Mouse (Mus musculus) neutrophil, adult 5-6 weeks (primary cell): Measurements from ENCODE around the gene Nupr1l. TPM values are rescaled to one million over a fixed set of nuclear protein-coding genes. Genes with fewer than 3 reads are reported as not detected.
"Not testable (repeated sequence)": the region's sequence is repeated elsewhere in the genome, so short reads cannot be mapped to it uniquely, and the experiment has no call there.

Source experiments
- ATAC-seq: fragments of 151-379, 151-347 bp; 2 replicates; pipeline ENCODE4 v1.8.0; 2017; ENCODE audit warnings: mild to moderate bottlenecking, moderate TSS enrichment; ENCODE audit not compliant: insufficient number of reproducible peaks, poor library complexity, low FRiP score, severe bottlenecking; ENCODE audit errors: extremely low read depth
- total RNA-seq: library from RNA; stranded (forward); fragments of 200-1000 nt; gene quantifications from 2 replicates; pipeline ENCODE4 v1.2.3, GENCODE M21; 2017

The Nupr1l gene
- total RNA-seq: 10.5 and 13.3 TPM in 2 replicates

DNA sequence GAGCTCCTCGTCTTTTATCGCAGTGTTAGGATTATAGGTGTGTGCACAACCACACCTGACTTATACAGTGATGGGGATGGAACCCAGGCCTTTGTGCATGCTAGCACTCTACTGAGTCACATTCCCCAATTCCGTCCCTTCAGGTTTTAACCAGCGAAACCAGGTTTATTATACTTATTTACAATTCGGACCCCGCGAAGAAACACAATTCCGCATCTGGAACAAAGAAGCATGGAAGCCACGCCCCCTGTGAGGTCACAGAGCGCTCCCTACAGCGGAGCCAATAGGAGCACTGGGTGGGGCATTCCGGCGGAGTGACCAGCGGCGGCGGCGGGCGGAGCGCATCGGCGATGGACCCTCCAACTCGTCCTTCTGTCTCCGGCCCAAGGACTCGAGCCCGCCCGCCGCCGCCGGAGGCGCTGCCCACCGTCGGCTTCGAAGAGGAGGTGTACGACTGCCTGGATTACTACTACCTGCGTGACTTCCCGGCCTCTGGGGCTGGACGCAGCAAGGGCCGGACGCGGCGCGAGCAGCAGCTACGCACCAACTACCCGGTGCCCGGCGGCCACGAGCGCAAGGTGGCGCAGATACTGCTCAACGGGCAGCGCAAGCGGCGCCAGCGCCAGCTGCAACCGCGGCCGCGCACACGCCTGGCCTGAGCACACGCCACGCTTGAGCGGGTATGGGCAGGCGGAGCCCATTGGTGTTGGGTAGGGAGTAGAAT lies at the start of gene Nupr1l:
Nupr1l (plus strand) TSS at position 299 of the 724 bp plus-strand sequence.
- peak; percentile 89 for ATAC-seq

GRCm38 (mm10) chr5:129862325-129862724 lies 46.0 kb upstream of the Nupr1l start:
- ATAC-seq: no peak

DNA sequence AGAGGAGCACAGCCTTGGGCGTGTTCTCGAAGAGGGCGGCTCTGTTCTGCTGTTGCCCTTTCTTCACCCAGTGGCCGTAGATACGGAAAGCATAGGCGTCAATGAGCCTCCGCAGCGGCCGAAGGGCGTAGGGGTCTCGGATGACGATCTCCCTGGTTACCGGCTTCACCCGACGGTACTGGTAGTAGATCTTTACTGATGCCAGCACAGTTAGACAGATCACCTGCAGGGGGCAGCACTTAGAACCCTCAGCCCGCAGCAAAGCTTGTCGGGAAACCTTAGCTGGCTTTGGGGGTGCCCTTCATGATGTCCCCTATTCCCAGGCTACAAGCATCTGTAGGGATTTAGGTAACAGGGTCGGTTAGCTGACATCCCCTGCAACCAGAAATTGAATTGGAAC lies 43.9 kb upstream of the Nupr1l start:
- no peak for ATAC-seq

DNA sequence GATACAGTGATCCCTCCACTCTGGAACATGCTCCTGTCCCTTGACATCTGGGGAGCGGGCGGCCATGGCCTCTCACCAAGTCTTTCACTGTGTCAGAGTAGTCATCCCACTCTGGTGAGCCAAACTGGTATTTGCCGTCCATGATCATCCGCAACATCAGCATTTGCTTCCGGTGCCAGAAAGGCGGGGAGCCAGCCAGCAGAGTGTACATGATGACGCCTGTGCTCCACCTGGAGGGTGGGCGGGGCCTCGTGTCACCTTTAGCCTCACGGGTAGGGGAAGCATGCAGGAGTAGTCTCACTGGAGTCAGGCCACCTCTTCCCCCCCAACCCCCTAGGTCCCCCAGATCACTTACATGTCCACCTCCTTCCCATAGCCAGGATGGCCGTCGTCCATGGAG lies 42.5 kb upstream of the Nupr1l start:
- ATAC-seq: no peak

DNA sequence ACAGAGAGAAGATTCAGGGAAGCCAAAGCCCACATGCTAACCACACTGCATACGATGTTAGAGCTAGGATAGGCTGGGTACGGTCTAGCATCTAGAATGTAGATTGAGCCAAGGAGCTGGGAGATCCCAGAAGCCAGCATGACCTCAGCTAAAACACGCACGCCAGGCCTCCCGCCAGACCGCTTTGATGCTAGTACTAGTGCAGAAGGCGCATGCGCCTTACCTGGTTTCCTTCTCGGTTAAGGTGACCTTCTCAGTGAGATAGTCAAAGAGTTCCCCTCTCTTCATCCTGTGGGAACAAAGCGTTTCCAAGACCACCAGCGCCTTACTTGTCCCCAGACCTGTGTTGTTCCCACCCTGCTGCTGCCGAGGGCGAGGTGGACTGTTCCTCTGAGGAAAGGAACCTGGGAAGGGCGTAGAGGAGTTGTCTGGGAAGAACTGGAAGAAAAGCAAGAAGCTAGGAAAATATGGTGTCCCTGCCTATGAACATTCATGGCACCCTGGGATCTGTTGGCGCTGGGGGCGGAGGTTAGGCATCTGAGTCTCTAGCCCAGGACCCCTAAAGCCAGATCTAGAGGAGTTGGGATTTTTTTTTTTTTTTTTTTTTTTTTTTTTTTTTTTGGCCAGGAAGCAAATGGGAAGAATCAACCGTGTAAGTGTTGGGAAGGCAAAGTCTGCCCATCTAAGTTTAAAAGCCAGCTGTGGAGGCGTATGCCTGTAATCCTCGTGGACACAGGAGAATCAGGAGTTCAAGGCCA lies 38.9 kb upstream of the Nupr1l start:
- ATAC-seq: no peak

DNA sequence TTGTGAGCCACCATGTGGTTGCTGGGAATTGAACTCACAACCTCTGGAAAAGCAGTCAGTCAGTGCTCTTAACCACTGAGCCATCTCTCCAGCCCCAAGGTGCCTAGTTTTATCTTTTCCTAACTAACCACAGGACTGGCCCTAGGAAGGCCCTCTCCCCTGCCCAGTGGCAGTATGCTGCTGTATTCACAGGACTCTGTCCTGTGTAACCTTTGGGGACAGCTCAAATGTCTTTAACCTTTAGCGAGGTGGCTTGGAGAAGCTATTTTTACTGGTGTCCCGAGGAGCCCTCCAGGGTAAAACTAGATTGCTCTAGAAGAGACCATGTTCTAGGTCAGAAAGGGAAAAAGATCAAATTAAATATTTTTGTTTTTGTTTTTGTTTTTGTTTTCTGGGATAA lies 37.1 kb upstream of the Nupr1l start:
- ATAC-seq: no peak

- ATAC-seq: no peak
Measured at GRCm38 (mm10) chr5:129873942-129874341, 34.4 kb upstream of the Nupr1l start.

DNA sequence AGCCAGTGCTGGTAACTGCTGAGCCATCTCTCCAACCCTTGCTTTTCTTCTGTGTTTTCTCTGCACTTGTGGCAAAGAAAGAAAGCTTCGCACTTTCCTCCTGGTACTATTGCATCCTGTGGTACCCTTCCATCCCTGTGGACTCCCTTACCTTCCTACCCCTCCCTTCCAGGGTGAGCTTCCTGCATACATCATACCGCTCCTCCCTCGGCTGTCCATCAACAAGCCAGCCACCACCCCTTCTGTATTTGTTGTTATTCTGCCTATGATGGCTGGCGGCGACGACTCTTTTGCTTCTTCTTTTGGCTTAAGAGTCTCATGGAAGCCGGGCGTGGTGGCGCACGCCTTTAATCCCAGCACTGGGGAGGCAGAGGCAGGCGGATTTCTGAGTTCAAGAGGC lies 33.2 kb upstream of the Nupr1l start:
- ATAC-seq: no peak

DNA sequence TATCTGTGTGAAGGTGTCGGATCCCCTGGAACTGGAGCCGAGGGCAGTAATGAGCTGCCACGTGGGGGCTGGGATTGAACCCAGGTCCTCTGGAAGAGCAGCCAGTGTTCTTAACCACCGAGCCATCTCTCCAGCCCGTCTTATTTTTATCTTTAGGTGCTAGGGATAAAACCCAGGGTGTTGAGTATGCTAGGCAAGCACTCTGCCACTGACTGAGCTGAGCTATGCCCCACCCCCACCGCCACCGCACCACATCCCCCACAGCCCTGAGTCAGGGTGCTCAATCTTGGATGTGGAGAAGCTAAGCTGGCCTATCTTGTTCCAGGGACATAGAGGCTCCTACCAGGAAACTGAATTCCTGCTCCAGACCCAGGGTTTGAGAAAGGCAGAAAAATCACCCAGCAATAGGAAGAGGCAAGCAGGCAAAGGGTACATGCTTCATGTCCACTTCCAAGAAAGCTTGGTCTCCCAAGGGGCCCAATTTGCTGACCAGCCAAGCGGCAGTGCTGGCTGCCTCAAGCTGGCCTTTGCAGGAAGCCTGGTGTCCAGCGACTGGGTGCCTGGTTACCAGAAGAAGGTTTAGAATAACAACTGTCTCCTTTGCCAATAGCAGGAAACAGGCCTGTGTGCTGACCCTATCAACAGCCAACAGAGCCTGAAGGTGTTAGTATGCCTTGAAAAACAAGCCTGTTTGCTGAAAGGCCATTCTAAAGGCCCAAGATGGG lies 30.4 kb upstream of the Nupr1l start:
- ATAC-seq: no peak

DNA sequence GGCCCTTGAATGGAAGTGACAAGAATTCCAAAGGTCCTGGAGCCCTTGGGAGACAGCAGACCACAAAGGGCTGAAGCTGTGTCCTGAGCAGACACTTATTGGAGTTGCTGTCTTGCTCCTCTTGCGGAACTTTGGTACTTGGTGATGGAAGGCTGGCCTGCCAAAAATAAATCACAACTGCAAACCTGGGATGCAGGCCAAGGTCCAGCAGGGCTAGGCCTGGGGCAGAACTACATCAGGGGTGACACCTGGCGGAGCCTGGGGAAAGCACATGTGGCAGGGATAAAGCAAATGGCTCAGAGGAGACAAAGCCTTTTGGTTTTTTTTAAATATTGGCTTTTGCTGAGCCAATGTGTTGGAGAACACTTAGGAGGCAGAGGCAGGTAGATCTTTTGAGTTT lies 29.4 kb upstream of the Nupr1l start:
- ATAC-seq: no peak

DNA sequence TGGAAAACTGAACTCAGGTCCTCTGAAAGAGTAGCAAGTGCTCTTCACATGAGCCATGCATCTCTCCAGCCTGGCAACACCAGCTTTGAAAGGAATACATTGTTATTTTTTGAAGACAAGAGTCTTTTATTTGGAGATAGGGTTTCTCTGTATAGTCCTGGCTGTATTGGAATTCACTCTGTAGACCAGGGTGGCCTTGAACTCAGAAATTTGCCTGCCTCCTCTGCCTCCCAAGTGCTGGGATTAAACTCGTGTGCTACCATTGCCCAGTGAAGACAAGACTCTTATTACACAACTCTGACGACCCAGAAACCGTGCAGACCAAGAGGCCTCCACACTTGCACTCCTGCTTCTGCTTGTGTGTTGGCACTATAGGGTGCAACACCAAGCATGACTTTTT lies 28.5 kb upstream of the Nupr1l start:
- ATAC-seq: no peak

GRCm38 (mm10) chr5:129886271-129886670 lies 22.1 kb upstream of the Nupr1l start:
- ATAC-seq: no peak

DNA sequence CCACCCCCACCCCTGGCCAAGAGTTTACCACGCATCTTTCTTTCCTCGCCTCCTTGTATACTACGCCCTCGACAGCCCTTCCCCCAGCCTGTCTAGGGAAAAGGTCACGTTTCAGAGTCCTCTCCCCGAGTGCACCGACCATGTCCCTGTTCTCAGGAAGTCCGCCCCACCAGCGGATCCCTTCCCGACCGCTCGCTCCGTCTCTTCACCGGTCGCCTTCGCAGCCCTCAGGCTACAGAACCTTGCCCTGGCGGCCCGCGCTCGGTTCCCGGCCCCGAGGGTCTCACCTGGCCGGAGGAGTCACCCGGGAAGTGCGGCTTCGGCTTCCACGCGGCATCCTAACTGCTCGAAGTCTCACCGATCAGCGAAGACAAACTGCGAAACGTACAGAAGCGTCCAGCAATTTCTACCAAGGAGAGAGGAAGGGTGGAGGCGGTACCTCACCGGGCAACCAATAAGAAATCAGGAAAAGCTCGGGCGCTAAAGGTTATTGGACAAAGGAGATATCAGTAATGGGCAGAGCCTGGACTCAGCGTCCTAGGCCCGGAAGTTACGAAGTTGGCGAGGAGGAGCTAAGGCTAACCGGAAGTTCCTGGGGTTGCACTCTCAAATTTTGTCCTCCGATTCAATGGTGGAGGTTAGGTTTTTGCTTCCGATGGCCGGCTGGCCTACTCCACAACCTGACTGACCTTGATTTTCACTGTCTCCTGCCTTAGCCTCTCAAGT lies 21.3 kb upstream of the Nupr1l start, which contains the start of gene Chchd2:
Chchd2 (minus strand) TSS at position 560 of the 726 bp plus-strand sequence.
- ATAC-seq: peak; percentile 97

GRCm38 (mm10) chr5:129890390-129890789 lies 17.9 kb upstream of the Nupr1l start:
- ATAC-seq: not testable (repeated sequence)

GRCm38 (mm10) chr5:129895198-129896088 lies 12.9 kb upstream of the Nupr1l start, which contains the start of gene Zbed5:
Gene Zbed5 (plus strand): TSS chr5:129895723.
- ATAC-seq: peak; percentile 100

DNA sequence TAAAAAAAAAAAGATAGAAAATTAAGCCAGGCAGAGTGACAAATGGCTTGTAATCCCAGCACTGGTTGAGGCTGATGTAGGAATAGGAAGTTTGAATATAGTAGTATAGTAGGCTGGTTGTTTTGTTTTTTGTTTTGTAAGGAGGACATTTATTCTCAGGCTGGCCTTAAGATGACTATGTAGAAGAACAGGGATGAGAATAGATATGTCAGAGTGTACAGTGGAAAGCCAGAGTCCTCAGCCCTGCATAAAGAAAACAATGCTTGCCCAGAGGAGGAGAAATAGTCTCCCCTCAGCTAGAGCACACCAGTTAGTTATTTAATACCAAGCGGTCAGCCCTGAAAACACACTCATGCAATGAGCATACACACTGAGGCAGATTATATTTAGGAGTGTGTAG lies 9.9 kb upstream of the Nupr1l start, which contains the start of gene Phkg1:
Phkg1 (minus strand) TSS at position 101 of the 400 bp plus-strand sequence.
- no peak for ATAC-seq

DNA sequence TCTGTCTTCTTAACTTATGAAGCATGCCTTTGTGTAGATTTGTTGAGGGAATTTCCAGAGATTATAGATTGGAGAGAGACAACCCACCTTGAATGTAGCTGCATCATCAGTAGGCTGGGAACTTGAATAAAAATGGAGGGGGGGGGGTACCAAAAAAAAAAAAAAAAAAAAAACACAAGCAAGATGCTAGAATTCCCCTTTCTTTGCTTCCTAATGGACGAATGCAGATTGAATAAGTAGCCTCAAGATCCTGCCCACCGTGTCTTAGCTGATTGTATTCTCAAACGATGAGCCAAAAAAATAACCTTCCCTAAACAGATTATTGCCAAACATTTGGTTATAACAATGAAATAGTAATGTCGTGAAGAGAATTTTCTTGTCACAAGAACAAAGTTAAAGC lies 565 bp upstream of the Nupr1l start:
- ATAC-seq: no peak

- ATAC-seq: no peak
Measured at GRCm38 (mm10) chr5:129909147-129909546, 807 bp downstream of the Nupr1l start.
